Mouse (Mus musculus): Measurements from ENCODE around the gene Prr15l.

The Prr15l gene

GRCm38 (mm10) chr11:96946498-96946897 is 18.6 kb downstream of the Prr15l start:
- CTCF ChIA-PET = no interaction called here

GRCm38 (mm10) chr11:96947849-96948248 is 19.9 kb downstream of the Prr15l start:
- CTCF ChIA-PET = no interaction called here

DNA sequence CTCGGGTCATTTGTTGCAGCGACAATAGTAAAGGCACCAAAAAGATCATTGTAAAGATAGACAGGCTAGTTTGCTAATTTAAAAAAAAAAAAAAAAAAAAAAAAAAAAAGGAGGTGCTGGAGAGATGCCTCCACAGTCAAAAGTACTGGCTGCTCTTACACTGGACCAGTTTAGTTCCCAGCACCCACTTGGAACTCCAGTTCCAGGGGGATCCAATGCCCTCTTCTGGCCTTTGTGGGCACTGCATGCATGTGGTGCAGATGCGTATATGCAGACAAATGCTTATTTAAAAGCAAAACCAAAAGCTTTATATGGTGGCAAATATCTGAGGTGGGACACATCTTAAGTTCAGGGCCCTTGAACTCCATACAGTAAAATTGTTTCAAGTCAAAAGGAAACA is 22.9 kb downstream of the Prr15l start:
- CTCF ChIA-PET = interaction anchor here (0.6 kb wide), 1 partner anchor 13 kb away, joined by 4 read pairs; no protein-coding TSS in a partner anchor

DNA sequence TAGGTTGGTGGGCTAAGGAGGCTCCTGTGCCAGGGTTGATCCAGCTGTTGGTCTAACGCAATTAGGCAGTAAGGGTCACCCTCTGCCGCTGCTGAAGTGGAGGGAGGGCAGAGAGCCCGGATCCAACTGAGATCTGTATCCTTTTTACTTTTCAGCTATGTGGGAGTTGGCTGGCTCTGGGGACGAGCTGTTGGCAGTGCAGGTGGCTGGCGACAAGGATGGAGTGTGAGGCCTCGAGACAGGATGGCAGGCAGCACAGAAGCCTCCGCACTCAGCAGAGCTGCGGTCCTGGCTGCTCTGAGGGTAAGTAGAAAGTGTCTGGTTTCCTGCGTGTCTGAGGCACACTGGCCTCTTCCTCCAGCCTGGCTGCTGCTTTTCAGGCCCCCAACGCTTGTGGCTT is 24.5 kb downstream of the Prr15l start:
- CTCF ChIA-PET = no interaction called here

DNA sequence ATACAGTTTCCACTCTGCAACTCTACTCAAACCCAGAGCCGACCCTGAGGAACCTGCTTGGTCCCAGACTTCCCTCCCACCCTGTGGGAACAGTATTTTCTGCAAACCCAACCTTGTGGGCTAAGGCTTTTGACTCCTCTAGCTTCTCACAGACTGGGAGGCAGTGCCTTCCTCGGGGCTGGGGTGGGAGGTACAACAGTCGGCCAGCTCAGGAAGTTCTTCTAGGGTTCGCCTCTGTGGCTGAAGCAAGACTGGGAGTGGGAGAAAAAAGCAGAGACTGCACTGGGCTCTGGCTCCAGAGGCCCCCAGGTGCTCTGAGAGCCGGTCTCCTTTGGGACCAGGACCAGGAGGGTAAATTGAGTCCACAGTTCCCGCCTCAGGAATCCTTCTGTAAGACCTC is 25.0 kb downstream of the Prr15l start:
- CTCF ChIA-PET = interaction anchor here (0.6 kb wide), 1 partner anchor 9 kb away, joined by 9 read pairs; no protein-coding TSS in a partner anchor

DNA sequence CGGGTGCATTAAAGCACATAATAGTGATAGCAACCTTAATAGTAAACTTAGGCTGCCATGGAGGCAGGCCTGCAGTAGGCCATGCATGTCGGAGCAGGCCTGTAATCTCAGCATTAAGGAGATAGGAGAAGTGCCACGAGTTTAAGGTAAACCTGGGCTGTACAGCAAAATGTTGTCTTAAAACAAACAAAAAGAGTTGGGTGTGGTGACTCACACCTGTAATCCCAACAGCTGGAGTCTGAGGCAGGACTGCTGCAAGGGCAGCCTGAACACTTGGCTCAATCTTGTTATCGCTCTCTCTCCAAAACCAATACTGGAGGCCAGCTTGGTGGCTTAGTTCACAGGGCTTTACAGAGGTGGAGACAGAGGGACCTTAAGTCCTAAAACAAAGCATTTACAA is 27.2 kb downstream of the Prr15l start:
- CTCF ChIA-PET = no interaction called here

DNA sequence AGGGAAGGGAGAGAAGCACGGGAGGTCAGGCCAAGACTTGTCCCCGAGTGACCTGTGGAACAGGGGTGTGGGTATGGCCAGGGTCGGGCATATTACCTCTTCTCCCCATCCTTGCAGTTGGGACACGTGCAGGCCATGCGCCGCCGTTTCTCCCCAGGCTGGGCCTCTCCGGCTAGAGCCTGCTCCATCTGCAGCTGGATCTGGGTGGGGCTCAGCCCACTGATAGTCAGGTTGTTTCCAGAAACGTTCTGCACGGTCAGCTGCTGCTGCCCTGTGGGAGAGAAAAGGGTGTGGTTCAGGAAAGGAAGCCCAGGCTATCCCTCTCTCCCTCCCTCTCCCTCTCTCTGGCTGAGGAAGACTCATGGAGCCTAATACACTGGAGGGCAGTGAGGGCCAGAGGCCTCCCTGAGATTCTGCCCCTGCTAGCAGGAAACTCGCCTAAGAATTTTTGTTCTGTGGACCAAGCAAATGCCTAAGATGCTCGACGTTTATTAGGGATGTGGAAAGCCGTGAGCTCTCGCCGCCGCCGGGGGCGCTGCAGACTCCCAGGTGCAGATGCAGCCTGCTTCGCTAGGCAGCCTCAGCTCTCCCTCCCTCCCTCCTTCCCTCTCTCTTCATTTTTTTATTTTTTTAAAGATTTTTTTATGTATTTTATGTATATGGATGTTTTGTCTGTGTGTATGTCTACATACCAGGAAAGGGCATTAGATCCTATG is 28.3 kb downstream of the Prr15l start:
- CTCF ChIA-PET = interaction anchor here (0.6 kb wide), 1 partner anchor 214 kb away, joined by 6 read pairs; no protein-coding TSS in a partner anchor

- CTCF ChIA-PET = no interaction called here
These were observed 29.3 kb downstream of the Prr15l start for GRCm38 (mm10) chr11:96957061-96957805.

DNA sequence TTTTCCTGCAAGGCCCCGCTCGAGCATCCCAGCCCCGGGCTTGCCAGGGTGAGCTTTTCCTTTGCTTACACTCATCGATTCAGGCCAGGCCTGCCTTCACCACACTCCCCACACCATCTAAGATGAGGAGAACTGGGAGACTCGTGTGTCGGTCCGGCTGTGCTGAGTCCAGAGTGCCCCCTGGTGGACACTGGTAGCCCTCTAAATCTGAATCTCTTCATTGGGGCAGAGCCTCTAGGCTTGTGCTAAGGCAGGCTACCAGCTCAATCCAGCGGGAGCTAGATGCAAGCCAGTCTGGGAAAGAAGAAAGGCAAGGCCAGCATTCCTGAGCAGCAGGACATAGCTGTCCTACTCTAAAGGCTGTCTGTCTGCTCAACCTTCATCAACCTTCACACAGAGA is 35.7 kb downstream of the Prr15l start:
- CTCF ChIA-PET = interaction anchor here (0.6 to 1.2 kb wide), 5 partner anchors 9 to 1962 kb away, joined by 3 to 4 read pairs (median 3); no protein-coding TSS in a partner anchor

GRCm38 (mm10) chr11:96966172-96966571 is 38.3 kb downstream of the Prr15l start:
- CTCF ChIA-PET = no interaction called here

DNA sequence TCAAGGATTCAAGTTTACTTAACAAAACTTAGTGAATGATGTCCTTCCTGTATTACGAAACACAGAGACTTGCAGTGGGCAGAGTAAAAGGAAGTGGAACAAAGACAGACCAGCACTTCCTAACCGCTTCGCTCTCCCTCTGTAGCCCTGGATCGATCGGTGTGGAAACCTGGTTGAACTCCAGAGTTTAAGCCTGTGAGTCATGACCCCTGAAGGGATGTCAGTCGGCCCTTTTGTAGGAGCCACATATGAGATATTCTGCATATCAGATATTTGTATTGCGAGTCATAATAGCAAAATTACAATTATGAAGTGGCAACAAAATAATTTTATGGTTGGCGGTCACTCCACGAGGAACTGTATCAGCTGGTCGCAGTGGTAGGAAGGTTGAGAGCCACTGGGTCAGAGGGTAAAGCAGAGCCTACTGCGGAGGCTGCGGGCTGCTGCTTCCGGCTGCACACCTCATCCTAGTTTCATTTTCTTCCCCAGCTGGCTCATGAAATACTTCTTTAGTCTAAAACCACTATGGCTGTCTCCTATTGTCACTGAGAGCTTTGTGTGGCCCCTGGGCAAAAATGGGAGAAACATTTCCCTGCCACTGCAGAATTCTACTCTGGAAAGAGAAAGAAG is 39.1 kb downstream of the Prr15l start:
- CTCF ChIA-PET = no interaction called here

- CTCF ChIA-PET = no interaction called here
These were observed 39.8 kb downstream of the Prr15l start for GRCm38 (mm10) chr11:96967544-96968269.

DNA sequence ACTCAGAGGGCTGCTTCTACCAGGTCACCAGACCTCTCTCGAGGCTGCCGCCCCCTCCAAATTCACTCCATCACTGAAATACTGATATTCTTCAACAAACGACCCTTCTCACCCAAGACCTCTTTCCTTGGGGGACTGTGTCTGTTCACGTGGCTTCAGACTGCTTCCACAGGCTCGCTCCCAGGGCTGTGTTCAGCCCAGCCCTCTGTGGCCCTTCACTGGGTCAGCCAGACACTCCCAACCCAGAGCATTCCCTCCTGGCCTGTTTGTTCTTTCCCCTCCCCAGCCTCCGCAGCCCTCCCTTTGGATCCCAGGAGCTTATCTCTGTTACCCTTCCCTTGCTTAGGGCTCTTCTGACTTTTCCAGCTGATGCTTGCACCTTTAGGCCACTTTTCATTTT is 40.6 kb downstream of the Prr15l start:
- CTCF ChIA-PET = interaction anchor here (0.7 kb wide), 1 partner anchor 380 kb away, joined by 3 read pairs; no protein-coding TSS in a partner anchor

DNA sequence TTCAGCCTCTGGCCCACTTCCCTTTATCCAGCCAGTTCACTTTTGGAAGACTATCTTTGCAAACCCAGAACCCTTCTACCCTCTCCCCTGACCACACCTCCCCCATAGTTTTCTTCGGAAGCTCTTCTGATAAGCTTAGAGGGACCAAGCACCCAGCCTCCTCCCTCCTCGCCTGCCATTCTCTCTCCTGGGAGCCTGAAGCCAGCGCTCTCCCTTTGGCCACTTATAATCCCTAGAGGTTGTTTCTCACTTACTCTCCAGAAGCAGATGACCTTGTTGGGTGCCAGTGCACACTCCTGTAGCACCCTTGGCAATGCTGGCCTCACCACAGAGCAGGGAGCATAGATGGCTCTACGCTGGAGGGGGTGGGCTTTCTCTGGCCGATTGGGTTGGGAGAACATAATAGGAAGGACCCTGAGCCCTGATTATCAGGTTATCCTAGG is 41.4 kb downstream of the Prr15l start:
- CTCF ChIA-PET = interaction anchor here (0.6 to 0.7 kb wide), 3 partner anchors 9 to 219 kb away, joined by 3 to 4 read pairs (median 4); no protein-coding TSS in a partner anchor

DNA sequence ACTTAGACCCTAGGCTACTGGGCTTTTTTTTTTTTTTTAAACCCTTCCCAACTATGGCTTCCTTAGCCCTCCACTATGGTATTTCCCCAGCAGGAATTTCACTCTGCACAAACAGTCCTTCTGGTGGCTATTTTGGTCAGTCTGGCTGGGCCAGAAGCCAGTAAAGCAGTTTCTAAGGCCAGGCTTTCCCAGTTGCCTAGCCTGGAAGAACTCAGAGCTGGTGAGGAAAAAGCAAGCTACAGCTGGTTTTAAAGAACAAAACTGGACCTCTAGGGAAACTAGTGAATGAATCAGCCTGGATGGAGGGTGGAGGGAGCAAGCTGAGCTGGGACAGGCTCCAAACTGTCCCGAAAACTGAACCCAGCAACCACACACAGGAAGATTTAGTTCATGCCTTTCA is 41.8 kb downstream of the Prr15l start:
- CTCF ChIA-PET = interaction anchor here (0.6 to 0.7 kb wide), 3 partner anchors 10 to 220 kb away, joined by 3 to 4 read pairs (median 4); no protein-coding TSS in a partner anchor

- CTCF ChIA-PET = interaction anchor here (0.6 kb wide), 1 partner anchor 60 kb away, joined by 5 read pairs; no protein-coding TSS in a partner anchor
These were observed 42.4 kb downstream of the Prr15l start for GRCm38 (mm10) chr11:96970341-96970740.

GRCm38 (mm10) chr11:96972906-96973305 is 45.0 kb downstream of the Prr15l start:
- CTCF ChIA-PET = interaction anchor here (0.6 to 1.3 kb wide), 5 partner anchors 9 to 1057 kb away, joined by 3 to 4 read pairs (median 4); no protein-coding TSS in a partner anchor

DNA sequence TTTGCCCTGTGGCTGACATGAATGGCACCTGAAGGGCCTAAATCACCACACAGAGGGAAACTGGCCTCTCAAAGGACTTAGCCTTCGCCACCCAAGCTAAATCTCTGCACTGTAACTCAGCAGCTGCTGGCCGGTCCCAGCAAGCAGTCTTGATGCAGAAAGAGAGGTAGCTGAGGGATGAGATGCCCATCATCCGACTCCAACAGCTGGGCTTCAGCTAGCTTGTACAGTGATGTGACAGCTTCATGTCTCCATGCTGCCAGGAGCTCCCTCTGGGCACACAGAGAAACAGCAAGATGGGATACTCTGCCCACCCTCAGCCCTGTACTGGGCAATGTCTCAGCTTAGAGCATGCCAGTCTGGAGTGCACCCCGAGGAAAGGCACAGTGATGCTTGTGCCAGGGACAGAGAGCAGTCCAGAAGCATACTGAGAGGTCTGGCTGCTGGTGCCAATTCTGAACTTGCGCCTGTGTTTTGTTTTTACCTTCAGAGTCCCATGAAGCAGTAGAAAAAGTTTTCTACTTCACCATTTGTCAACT is 45.6 kb downstream of the Prr15l start:
- CTCF ChIA-PET = interaction anchor here (0.6 to 0.7 kb wide), 3 partner anchors 39 to 1057 kb away, joined by 3 to 4 read pairs (median 3); no protein-coding TSS in a partner anchor

DNA sequence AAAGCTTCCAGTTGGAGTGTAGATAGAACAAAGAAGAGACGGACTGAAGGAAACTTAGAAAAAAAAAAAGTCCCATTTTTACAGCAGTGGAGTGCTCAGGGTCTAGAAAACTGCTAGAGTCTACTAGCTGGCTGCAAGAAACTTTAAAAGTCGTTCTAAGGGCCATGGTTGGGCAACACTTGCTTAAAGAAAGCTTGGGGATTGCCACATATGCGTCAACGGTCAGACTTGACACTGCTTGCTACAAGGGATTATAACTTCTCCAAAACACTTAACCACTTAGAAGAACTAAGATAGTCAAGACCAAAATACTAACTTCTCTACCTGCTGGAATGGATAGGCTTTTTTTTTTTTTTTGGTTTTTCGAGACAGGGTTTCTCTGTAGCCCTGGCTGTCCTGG is 46.9 kb downstream of the Prr15l start:
- CTCF ChIA-PET = no interaction called here

GRCm38 (mm10) chr11:96975511-96976378 is 47.8 kb downstream of the Prr15l start:
- CTCF ChIA-PET = no interaction called here
